Mouse (Mus musculus) kidney, postnatal 10 days (tissue): Measurements from ENCODE around the gene Hoxd13.

ENCODE experiments used
- DNase-seq: peaks from one replicate; pipeline ENCODE4 v3.0.0; 2021; ENCODE audit warnings: mixed read lengths

Gene Hoxd13

DNA sequence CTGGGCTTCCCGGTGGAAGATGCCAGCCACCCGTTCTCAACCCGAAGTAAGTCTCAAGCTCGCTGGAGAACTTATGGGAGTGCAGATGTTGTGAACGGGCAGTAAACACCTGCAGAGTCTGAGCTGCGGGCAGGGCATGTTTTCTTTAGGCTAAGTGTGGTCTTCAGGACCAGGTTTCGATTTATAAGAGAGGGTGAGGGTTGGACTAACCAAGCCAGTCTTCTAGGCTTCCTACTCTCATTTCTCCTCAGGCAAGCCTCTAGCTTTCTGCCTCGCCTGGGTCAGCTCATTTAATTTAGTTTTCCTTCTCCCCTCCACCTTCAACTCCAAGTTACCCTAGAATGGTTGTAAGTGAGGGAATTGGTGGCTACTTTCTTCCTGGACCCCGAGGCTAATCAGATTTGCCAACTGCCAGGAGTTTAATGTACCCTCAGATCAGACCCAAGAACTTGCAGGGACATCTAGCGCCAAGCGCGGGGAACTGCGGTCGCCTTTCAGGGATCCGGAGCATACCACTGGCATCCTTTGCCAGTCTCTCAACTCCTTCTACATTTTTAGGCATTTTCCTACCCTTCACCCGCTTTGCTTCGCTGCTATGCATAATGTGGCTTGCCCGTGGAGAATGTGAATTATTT lies 4.7 kb upstream of the Hoxd13 start:
- peak; percentile 79 for DNase-seq

GRCm38 (mm10) chr2:74666411-74666810 lies 1.7 kb upstream of the Hoxd13 start:
- DNase-seq: no peak

DNA sequence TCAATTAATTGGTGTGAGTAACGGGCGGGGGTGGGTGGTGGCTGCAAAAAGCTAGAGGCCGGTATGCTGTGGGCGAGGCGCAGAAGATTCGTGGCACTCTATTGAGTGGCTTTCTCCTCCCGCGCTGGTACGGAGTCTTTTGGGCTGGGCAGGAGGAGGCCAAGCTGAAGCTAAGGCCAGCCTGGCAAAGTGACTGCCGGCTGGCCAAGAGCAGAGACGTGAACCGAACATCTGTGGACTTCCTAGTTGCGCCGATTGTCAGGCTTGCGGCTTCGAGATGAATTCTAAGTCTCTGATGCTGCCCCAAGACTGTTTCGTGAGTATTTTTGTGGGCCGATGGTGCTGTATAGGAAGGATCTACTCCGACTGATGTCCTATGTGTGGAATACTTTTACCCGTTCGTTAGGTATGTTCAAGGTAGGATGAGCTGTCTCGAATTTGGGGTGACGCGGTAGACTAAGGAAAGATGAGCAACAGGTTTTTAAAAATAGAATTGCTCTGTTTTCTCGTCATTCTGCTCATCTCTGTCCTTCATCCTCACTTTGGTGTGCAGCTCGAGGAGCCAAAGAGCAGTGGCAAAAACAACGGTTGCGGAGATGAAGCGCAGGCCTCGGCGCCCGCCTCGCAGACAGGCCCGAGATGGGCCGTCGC lies 794 bp upstream of the Hoxd13 start:
- DNase-seq: peak; percentile 26

DNA sequence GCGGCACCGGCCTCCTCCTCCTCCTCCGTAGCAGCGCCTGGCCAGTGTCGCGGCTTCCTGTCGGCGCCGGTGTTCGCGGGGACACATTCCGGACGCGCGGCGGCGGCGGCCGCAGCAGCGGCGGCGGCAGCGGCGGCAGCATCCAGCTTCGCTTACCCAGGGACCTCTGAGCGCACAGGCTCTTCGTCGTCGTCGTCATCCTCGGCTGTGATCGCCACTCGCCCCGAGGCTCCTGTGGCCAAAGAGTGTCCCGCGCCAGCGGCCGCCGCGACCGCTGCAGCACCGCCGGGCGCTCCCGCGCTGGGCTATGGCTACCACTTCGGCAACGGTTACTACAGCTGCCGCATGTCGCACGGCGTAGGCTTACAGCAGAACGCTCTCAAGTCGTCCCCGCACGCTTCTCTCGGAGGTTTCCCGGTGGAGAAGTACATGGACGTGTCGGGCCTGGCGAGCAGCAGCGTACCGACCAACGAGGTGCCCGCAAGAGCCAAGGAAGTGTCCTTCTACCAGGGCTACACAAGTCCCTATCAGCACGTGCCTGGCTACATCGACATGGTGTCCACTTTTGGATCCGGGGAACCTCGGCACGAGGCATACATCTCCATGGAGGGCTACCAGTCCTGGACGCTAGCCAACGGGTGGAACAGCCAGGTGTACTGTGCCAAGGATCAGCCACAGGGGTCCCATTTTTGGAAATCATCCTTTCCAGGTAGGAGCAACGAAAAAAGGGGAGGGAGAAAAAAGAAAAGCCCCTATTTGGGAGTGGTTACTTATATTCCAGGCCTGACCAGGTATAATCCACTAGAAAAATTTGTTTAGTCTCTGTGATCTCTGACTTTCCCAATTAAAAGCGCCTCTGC lies 490 bp downstream of the Hoxd13 start:
- DNase-seq: peak; percentile 42

DNA sequence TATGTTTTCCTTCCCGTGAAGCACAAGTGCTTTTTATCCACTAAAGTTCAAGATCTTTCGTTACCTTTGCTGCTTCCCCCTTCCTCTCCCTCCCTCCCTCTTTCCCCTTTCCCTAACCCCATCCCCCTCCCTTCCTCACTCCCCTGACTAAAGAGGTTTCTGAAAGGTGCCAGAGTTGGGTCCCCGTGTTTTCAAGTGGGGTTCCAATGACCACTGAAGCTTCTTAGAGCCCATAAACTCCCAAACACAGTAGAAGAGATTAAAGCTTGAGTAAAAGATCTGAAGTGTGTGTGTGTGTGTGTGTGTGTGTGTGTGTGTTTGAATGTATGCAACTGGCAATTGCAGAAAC lies 1.1 kb downstream of the Hoxd13 start:
- no peak for DNase-seq

GRCm38 (mm10) chr2:74669650-74670235 lies 1.6 kb downstream of the Hoxd13 start:
- no peak for DNase-seq

DNA sequence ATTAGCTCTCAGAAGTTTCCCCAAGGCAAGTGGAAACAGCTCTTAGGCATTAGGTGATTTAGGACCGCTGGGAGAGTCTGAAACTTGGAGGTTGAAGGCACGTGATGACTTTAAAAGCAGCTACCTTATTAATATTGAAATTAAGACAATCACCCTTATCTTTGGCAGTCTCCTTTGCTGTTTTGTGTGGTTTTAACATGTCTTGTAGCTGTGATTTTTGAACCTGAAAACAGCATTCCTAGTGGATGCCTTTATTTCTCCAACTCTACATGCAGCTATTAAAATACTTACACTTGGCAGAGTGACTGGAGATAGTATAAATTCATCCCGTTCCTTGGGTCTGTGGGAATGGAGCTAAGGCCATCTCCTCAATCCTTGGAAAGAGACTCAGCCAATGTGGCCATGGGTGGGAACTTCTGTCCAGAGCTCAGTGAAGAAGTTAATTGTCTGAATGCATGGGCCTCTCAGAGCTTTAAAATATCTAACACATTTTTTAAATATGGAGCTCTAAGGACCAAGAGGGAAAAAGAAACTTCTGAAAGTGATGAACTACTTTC lies 2.6 kb downstream of the Hoxd13 start:
- no peak for DNase-seq

- DNase-seq: no peak
Measured at GRCm38 (mm10) chr2:74671847-74672246, 3.7 kb downstream of the Hoxd13 start.

DNA sequence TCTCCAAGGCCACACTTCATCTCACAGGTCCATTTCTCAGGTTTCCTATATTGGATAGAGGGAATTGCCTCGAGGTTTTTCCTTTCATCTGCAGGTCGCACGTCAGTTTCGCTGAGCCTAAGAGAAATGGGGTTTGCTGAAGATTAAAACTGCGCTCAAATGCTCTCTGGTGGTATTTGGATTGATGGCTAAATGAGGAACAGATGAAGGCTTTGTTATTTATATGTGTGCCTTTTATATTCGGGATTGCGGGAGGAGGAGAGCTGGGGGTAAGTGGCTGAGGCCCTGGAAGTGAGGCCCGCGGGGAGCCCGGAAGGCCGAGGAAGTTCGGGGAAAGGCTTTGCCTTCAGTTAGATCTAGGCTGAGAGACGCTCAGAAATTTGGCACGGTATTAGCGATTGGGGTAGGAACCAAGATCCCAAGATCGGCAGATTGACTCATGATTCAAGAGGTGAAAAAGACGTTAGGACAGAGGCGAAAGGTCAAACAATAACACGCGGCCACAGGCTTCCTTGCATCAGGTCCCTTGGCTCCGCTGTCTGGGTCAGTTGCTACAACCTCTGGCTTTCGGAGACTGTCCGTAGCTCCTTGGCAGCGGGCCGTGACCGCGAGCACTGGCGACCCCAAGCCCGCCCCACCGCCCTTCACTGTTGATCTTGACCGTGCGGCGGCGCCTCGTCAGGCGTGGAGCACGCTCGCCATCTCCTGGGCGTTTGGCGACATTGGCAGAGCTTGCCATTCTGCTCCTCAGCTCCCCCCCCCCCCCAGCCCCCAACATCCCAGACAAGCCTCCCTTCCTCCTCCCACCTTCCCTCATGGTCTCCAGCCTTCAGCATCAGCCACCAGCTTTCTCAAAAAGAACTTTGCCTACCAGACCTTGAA lies 4.6 kb downstream of the Hoxd13 start:
- DNase-seq: peak; percentile 85

GRCm38 (mm10) chr2:74673835-74674425 lies 5.8 kb downstream of the Hoxd13 start:
- DNase-seq: no peak

- DNase-seq: peak; percentile 31
Measured at GRCm38 (mm10) chr2:74674881-74675665, 7.0 kb downstream of the Hoxd13 start, which contains the start of gene Hoxd12. Gene Hoxd12 (plus strand): TSS chr2:74675013.

- peak; percentile 15 for DNase-seq
Measured at GRCm38 (mm10) chr2:74675666-74676282, 7.7 kb downstream of the Hoxd13 start.

GRCm38 (mm10) chr2:74676376-74677052 lies 8.4 kb downstream of the Hoxd13 start:
- no peak for DNase-seq

DNA sequence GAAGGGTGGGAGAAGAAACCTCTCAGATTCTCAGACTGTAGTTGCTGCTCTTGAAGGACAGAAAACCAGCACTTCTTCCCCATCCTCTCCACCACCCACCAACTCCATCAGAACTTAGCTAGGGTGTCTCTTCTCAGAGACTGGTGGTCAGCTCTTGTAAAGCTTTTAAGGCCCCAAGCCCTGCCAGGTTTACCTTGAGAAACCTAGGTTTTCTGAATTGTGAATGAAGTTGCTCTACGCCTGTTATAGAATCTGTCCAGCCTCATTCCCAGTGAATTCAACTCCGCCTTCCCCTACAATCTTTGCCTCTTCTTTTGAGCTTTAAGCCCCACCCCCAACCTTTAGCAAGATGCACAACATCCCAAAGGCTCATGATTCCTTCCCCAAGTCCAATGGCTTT lies 9.0 kb downstream of the Hoxd13 start:
- no peak for DNase-seq

DNA sequence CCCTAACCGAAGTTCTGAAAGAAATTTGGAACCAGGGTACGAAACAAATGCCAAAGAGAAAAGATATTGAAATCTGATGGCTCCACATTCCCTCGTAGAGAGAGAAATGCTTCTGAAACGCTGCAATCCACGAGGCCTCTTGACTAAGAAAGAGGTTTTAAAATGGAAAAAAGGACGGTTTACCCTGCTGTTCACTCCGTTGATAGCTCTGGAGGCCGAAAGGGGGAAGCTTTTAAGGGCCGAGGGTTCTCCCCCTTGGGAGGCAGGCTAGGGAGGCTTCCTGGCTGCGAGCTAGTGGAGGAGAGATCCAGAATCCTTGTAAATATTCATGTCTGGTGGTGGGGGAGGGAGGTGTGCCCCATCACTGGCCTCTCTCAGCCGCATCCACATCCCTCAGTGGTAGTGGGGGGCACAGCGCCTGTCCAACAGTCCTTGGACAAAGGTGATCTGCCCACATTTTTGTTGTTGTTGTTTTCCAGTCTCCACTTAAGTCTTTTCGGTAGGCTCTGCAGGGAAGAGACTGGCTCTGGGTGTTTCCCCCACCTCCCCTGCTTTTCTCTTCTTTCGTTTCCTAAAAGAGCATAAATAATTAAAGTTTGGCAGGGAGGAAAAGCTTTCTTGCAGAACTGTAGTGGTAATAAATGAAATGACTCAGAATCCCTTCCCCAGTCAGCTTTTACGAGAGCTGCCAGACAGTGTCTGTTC lies 10.9 kb downstream of the Hoxd13 start, which contains the start of gene Hoxd11:
TSS of gene Hoxd11 (plus strand) at position 667 of the 705 bp plus-strand sequence.
- peak; percentile 43 for DNase-seq

DNA sequence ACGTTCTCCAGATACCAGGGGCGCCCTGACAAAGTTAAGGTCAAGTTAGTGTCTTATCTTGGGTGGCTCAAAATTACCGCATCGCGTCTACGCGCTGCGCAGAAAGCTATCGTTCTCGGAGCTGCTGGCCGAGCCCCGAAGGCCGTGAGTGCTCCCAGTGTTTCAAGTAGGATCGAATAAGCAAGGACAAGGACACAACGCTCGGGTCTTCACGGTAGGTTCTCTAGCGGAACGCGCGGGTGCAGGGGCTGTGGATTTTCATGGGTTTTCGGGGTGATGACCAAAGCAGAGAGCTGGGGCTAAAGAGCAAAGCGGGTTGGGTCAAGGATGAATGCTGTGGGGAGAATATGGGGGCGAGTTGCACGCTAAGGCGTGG lies 11.5 kb downstream of the Hoxd13 start:
- peak; percentile 58 for DNase-seq

DNA sequence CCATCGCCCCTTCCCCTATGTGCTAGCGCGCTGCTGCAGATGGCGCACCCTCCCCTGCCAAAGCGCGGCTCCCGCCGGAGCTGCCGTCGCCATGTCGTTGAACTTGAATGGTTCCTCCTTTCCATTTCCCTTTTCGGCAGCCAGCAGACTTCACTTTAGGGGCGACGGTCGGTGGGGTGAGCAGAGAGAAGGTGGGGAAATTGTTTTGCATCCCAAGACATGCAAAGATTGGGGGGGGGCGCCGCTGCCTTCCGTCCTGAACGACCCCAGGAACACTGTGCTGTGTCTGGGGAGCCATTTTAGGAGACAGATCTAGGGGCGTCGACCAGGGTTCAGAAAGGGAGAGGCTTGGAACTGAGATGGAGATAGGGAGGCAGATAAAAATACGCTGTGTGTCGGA lies 11.9 kb downstream of the Hoxd13 start:
- peak; percentile 50 for DNase-seq

- peak; percentile 57 for DNase-seq
Measured at GRCm38 (mm10) chr2:74680561-74681398, 12.7 kb downstream of the Hoxd13 start.
